Mouse (Mus musculus): ENCODE results near the gene Rack1. TPM values are rescaled to one million over a fixed set of nuclear protein-coding genes. Genes with fewer than 3 reads are reported as not detected.
A peak's percentile ranks its signal among the peaks of the same experiment; 100 is the strongest.

Gene Rack1
- polyA plus RNA-seq, 1 experiment from 2014 or later, result 795 TPM

DNA sequence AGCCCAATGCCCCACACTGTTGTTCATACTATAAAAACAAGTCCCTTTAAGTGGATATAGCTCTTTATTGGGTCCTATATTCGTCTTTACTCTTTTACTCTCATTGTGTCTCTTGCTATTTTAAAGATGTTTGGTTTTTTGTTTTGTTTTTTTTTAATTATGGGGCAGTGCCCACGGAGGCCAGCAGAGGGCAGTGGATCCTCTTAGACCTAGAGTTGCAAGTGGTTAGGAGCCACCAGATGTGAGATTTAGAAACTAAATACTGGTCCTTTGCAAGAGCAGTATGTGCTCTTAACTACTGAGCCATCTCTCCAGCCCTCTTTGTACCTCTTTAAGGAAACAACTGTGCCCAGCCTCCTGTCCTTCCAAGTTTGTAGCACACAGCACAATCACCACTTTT, 28.4 kb upstream of the Rack1 start:
- DNase-seq (ENCODE audit: low spot score) (peak; percentile 65), ATAC-seq (replicated peaks; ENCODE audit: low FRiP score, low read depth) (no peak)
- H3K27ac ChIP-seq, result no peak overlapping the region
- no peaks in the 10 kb centered on the region for H3K4me1 ChIP-seq (replicated peaks; ENCODE audit: insufficient read depth, low read length)
- WGBS, result 14% methylated on average over 2 of the region's 2 CpGs
- H3K27me3 ChIP-seq (ENCODE audit: insufficient read depth, low read length), result no peaks in the 10 kb centered on the region
- no peaks in the 10 kb centered on the region for H3K9me3 ChIP-seq (replicated peaks; ENCODE audit: low read length)
- no peak overlapping the region for H3K4me3 ChIP-seq (replicated peaks; ENCODE audit: low read depth, low read length)
- no peaks in the 10 kb centered on the region for H3K36me3 ChIP-seq (ENCODE audit: insufficient read depth, low read length)
- peak; percentile 81 for TF ChIP-seq CTCF (IDR thresholded peaks at IDR 0.05; ENCODE audit: low read depth)
- no peak overlapping the region for H3K4me2 ChIP-seq (ENCODE audit: low read length)
- H3K9ac ChIP-seq (ENCODE audit: low read depth, low read length), result no peak overlapping the region

GRCm38 (mm10) chr11:48774443-48775298, 25.5 kb upstream of the Rack1 start:
- TF ChIP-seq CTCF (IDR thresholded peaks at IDR 0.05; ENCODE audit: low read depth), result peak; percentile 71
- peak; percentile 82 for DNase-seq (ENCODE audit: low spot score)
- no peak; the same call in 1 of the 2 replicates for ATAC-seq (replicated peaks; ENCODE audit: low FRiP score, low read depth)
- H3K4me2 ChIP-seq (ENCODE audit: low read length), result peak overlapping the region; percentile 39
- WGBS, result 38% methylated on average over 17 of the region's 17 CpGs
- no peak overlapping the region for H3K4me3 ChIP-seq (replicated peaks; ENCODE audit: low read depth, low read length)
- H3K9me3 ChIP-seq (replicated peaks; ENCODE audit: low read length), result no peaks in the 10 kb centered on the region
- H3K27ac ChIP-seq, result no peak overlapping the region
- H3K27me3 ChIP-seq (ENCODE audit: insufficient read depth, low read length), result no peaks in the 10 kb centered on the region
- H3K9ac ChIP-seq (ENCODE audit: low read depth, low read length), result no peak overlapping the region
- no peaks in the 10 kb centered on the region for H3K36me3 ChIP-seq (ENCODE audit: insufficient read depth, low read length)
- no peaks in the 10 kb centered on the region for H3K4me1 ChIP-seq (replicated peaks; ENCODE audit: insufficient read depth, low read length)

DNA sequence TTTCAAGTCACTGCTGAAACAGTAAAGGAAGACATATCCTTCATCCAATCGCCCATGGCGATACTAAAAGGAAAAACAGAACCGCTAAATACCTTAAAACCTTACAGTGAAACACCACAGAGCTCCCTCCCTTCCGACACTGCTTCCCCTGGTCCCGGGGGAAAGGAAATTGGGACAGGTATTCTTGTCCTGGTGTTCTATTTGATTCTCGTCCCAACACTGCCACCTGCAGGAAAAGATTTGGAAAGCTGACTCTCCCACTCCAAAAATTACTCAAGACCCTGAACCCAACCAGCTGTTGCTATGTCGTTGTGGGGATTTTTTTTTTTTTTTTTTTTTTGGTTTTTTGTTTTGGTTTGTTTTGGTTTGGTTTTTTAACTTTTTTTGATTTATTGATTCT, 24.6 kb upstream of the Rack1 start:
- no peak overlapping the region for H3K27ac ChIP-seq
- DNase-seq (ENCODE audit: low spot score), result peak; percentile 94

GRCm38 (mm10) chr11:48776664-48777063, 23.5 kb upstream of the Rack1 start:
- Histone ChIP-seq H3K9me3 (replicated peaks; ENCODE audit: low read length) (no peaks in the 10 kb centered on the region), H3K27ac (no peak overlapping the region)
- 51% methylated on average over 9 of the region's 9 CpGs for whole genome bisulfite sequencing

More for the DNA sequence above, 24.6 kb upstream of the Rack1 start:
- no peaks in the 10 kb centered on the region for H3K27me3 ChIP-seq (ENCODE audit: insufficient read depth, low read length)
- H3K4me2 ChIP-seq (ENCODE audit: low read length), result peak overlapping the region; percentile 21; the same call in 1 of the 2 replicates
- H3K9me3 ChIP-seq (replicated peaks; ENCODE audit: low read length), result no peaks in the 10 kb centered on the region
- no peak overlapping the region for H3K4me3 ChIP-seq (replicated peaks; ENCODE audit: low read depth, low read length)
- TF ChIP-seq CTCF (IDR thresholded peaks at IDR 0.05; ENCODE audit: low read depth), result peak; percentile 78
- no peak for ATAC-seq (replicated peaks; ENCODE audit: low FRiP score, low read depth)
- 1% methylated on average over 7 of the region's 7 CpGs for WGBS
- no peak overlapping the region for H3K9ac ChIP-seq (ENCODE audit: low read depth, low read length)
- no peaks in the 10 kb centered on the region for H3K36me3 ChIP-seq (ENCODE audit: insufficient read depth, low read length)
- no peaks in the 10 kb centered on the region for H3K4me1 ChIP-seq (replicated peaks; ENCODE audit: insufficient read depth, low read length)

GRCm38 (mm10) chr11:48777303-48777702, 22.8 kb upstream of the Rack1 start:
- Histone ChIP-seq H3K4me1 (replicated peaks; ENCODE audit: insufficient read depth, low read length) (no peaks in the 10 kb centered on the region), H3K9me3 (replicated peaks; ENCODE audit: low read length) (no peaks in the 10 kb centered on the region), H3K9ac (ENCODE audit: low read depth, low read length) (no peak overlapping the region), H3K27ac (no peak overlapping the region), H3K4me3 (replicated peaks; ENCODE audit: low read depth, low read length) (no peak overlapping the region), H3K4me2 (ENCODE audit: low read length) (no peak overlapping the region), H3K27me3 (ENCODE audit: insufficient read depth, low read length) (no peaks in the 10 kb centered on the region), H3K36me3 (ENCODE audit: insufficient read depth, low read length) (no peaks in the 10 kb centered on the region)
- no peak for DNase-seq (ENCODE audit: low spot score)
- WGBS, result 86% methylated on average over 9 of the region's 9 CpGs
- ATAC-seq (replicated peaks; ENCODE audit: low FRiP score, low read depth), result no peak
- no peak for TF ChIP-seq CTCF (IDR thresholded peaks at IDR 0.05; ENCODE audit: low read depth)

More at GRCm38 (mm10) chr11:48776664-48777063, 23.5 kb upstream of the Rack1 start:
- H3K36me3 ChIP-seq (ENCODE audit: insufficient read depth, low read length), result no peaks in the 10 kb centered on the region
- no peak overlapping the region for H3K9ac ChIP-seq (ENCODE audit: low read depth, low read length)
- no peaks in the 10 kb centered on the region for H3K27me3 ChIP-seq (ENCODE audit: insufficient read depth, low read length)
- DNase-seq (ENCODE audit: low spot score) (no peak), ATAC-seq (replicated peaks; ENCODE audit: low FRiP score, low read depth) (no peak)
- TF ChIP-seq CTCF (IDR thresholded peaks at IDR 0.05; ENCODE audit: low read depth), result peak; percentile 43; the same call in 1 of the 2 replicates
- H3K4me3 ChIP-seq (replicated peaks; ENCODE audit: low read depth, low read length), result no peak overlapping the region
- H3K4me1 ChIP-seq (replicated peaks; ENCODE audit: insufficient read depth, low read length), result no peaks in the 10 kb centered on the region
- H3K4me2 ChIP-seq (ENCODE audit: low read length), result no peak overlapping the region

- peak; percentile 63 for TF ChIP-seq CTCF (IDR thresholded peaks at IDR 0.05; ENCODE audit: low read depth)
- Histone ChIP-seq H3K4me2 (ENCODE audit: low read length) (no peak overlapping the region), H3K27ac (no peak overlapping the region), H3K4me3 (replicated peaks; ENCODE audit: low read depth, low read length) (no peak overlapping the region), H3K9ac (ENCODE audit: low read depth, low read length) (no peak overlapping the region), H3K36me3 (ENCODE audit: insufficient read depth, low read length) (no peaks in the 10 kb centered on the region), H3K4me1 (replicated peaks; ENCODE audit: insufficient read depth, low read length) (no peaks in the 10 kb centered on the region), H3K27me3 (ENCODE audit: insufficient read depth, low read length) (no peaks in the 10 kb centered on the region), H3K9me3 (replicated peaks; ENCODE audit: low read length) (no peaks in the 10 kb centered on the region)
- DNase-seq (ENCODE audit: low spot score) (peak; percentile 56), ATAC-seq (replicated peaks; ENCODE audit: low FRiP score, low read depth) (no peak)
- WGBS, result 36% methylated on average over 7 of the region's 7 CpGs
Measured at GRCm38 (mm10) chr11:48779450-48779849, 20.7 kb upstream of the Rack1 start.

All from kidney, postnatal 0 days (tissue).